In the genomic region with DNA sequence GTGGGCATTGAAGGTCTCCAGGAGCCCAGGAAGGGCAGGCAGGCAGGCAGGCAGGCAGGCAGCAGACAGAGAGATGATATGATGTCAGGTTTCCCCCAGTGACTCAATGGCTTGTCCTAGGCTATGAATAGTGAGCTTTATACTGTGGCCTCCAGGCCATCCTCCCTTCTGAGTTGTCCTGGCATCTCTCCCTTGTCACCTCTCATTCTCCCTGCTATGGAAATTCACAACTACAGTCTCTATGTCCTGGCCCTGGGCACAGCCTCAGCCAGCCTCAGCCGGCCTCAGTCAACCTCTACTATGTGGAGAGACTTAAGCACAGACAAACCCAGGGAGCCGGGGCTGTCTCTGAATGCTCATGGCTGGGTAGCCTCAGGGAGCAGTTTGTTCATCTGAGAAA, we compare ENCODE assay signal across 15 mouse cellular contexts. TPM values are rescaled to one million over a fixed set of nuclear protein-coding genes. Genes with fewer than 3 reads are reported as not detected.
DNase-seq lines count a peak whose midpoint lies in the region; ATAC-seq lines count a peak whose summit lies in the region.
"Had no signal": no experiment of that assay in that cellular context is flagged by ENCODE, and none has a peak within 500 bp of the region (broad histone marks: within the 10 kb centered on the region; RNA-seq: fewer than 3 reads in every experiment).

No protein-coding gene starts in this region.

- DNase-seq in frontal cortex, adult 2 months (ENCODE audit: extremely low spot score in 1 of 2, low spot score in 1 of 2): no peak
- DNase-seq in layer of hippocampus, adult 9-11 months: peak; percentile 71
- DNase-seq in layer of hippocampus, postnatal 36 days: no peak
- DNase-seq in 3134 (ENCODE audit: extremely low read depth, insufficient read length, low spot score): peak; percentile 54
- DNase-seq in Muller cell, postnatal 12 days (ENCODE audit: inconsistent ontology term): peak; percentile 75
- no peak for DNase-seq in thymus, postnatal 36 days
- DNase-seq: cerebellum, postnatal 25 days; forebrain, postnatal 0 days; heart, adult 18-20 months; heart, postnatal 4 days; kidney, postnatal 36 days; lung, postnatal 4 days had no signal

- ATAC-seq in frontal cortex, adult (ENCODE audit: low TSS enrichment): peak; percentile 9
- no peak for ATAC-seq in granulocyte monocyte progenitor cell, adult 5-6 weeks (replicated peaks; ENCODE audit: poor library complexity, severe bottlenecking)
- ATAC-seq: forebrain, postnatal 0 days; intestine, postnatal 0 days had no signal

RNA-seq across cellular contexts. Expression of gene Chst3, which starts 8.6 kb away (rescaled TPM):
- polyA plus RNA-seq in frontal cortex, adult 2 months (2012; rRNA removed): 1.8 TPM in 2 replicates
- total RNA-seq in layer of hippocampus, postnatal 36 days (2021): 1 to 10 TPM; 2.2 to 2.8 TPM
- not detected in 2 replicates for total RNA-seq in granulocyte monocyte progenitor cell, adult 5-6 weeks (2014; fragmentation: Nextera tagmentation)
- not detected in 2 replicates for total RNA-seq in granulocyte monocyte progenitor cell, adult 5-6 weeks (2017)

Comparison
In these comparisons a context has a peak if more than half of its experiments do, and no peak if none do; other contexts are left out.
1. DNase-seq: peak in layer of hippocampus, adult 9-11 months (single experiment), 3134 (single experiment) and Muller cell, postnatal 12 days (single experiment); none in frontal cortex, adult 2 months (0 of 2), layer of hippocampus, postnatal 36 days (0 of 2) and thymus, postnatal 36 days (0 of 2).